Mouse (Mus musculus) liver, embryonic 11.5 days (tissue): ENCODE measurements around the gene Cdc73. TPM values are rescaled to one million over a fixed set of nuclear protein-coding genes. Genes with fewer than 3 reads are reported as not detected.

ENCODE experiments used
- ATAC-seq: fragments of 200-750 bp; cut with Nextera tagmentation; replicated peaks from 2 replicates; pipeline ENCODE4 v1.8.0; 2017; ENCODE audit warnings: moderate number of reproducible peaks, mild to moderate bottlenecking, moderate TSS enrichment, moderate library complexity; ENCODE audit not compliant: low FRiP score
- DNase-seq: peaks from one replicate; pipeline ENCODE4 v3.0.0-alpha.2; 2017; ENCODE audit warnings: low spot score
- H3K27ac ChIP-seq: fragments of 300-500 bp; sonication (generic); 2 replicates; pipeline ENCODE4 v1.5.1; 2014; ENCODE audit warnings: mild to moderate bottlenecking, low read depth, low read length, control low read depth
- H3K27me3 ChIP-seq: fragments of 300-500 bp; sonication (generic); replicated peaks from 2 replicates; pipeline ENCODE4 v1.6.1; 2014; ENCODE audit warnings: low read length, mixed read lengths; ENCODE audit not compliant: control insufficient read depth, insufficient read depth
- H3K36me3 ChIP-seq: fragments of 300-500 bp; sonication (generic); 2 replicates; pipeline ENCODE4 v1.6.1; 2014; ENCODE audit warnings: mild to moderate bottlenecking, low read length, moderate library complexity, mixed read lengths; ENCODE audit not compliant: control insufficient read depth, insufficient read depth
- H3K4me1 ChIP-seq: fragments of 300-500 bp; sonication (generic); replicated peaks from 2 replicates; pipeline ENCODE4 v1.6.1; 2014; ENCODE audit warnings: low read length, mixed read lengths; ENCODE audit not compliant: control insufficient read depth, insufficient read depth
- H3K4me2 ChIP-seq: fragments of 300-500 bp; sonication (generic); 2 replicates; pipeline ENCODE4 v1.6.1; 2014; ENCODE audit warnings: mild to moderate bottlenecking, control low read depth, moderate library complexity
- H3K4me3 ChIP-seq: fragments of 300-500 bp; sonication (generic); 2 replicates; pipeline ENCODE4 v1.5.1; 2014; ENCODE audit warnings: low read depth, low read length, control low read depth
- H3K9ac ChIP-seq: fragments of 300-500 bp; sonication (generic); 2 replicates; pipeline ENCODE4 v1.6.1; 2014; ENCODE audit warnings: low read depth, low read length, control low read depth
- H3K9me3 ChIP-seq: fragments of 300-500 bp; sonication (generic); 2 replicates; pipeline ENCODE4 v1.6.1; 2016; ENCODE audit warnings: low read length, inconsistent platforms, mixed read lengths; ENCODE audit not compliant: control insufficient read depth
- WGBS: fragments of 180-500 bp; shearing (Covaris S2); extraction: QIAGEN DNeasy Blood & Tissue Kit; methylation state at CpG from one replicate; pipeline ENCODE4 v1.1.7; 2014; 5-methylcytosine and 5-hydroxymethylcytosine counted together
- polyA plus RNA-seq: library from polyadenylated mRNA; unstranded; fragments of >200 nt; fragmentation: Nextera tagmentation; extraction: Ambion mirVana; gene quantifications from 2 replicates; pipeline ENCODE4 v1.2.1, GENCODE M21; 2014

The Cdc73 gene
- polyA plus RNA-seq, 1 experiment from 2014 or later = 15.9 TPM

DNA sequence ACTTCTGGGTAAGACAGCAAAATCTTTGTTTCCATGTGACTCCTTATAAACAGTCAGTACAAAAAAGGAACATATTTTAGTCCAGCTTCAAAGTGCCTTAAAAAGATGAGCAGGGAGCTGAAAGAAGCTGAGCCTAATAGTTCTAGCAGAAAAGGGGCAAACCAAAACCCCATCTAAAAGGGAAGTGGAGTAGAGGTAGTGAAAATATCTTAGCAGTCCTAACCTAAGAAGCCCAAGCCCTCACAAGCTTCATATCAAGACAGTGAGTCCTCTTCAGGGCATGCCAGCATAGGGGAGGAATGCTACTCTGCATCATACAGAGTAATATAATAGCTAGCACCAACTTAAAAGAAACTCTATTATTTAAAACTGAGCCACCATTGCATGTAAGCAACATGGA, 80.8 kb downstream of the Cdc73 start:
- no peak overlapping the region for H3K4me3 ChIP-seq
- H3K4me1 ChIP-seq = no peaks in the 10 kb centered on the region
- H3K9me3 ChIP-seq = no peaks in the 10 kb centered on the region
- H3K27me3 ChIP-seq = no peaks in the 10 kb centered on the region
- no peak overlapping the region for H3K27ac ChIP-seq
- H3K9ac ChIP-seq = no peak overlapping the region
- H3K4me2 ChIP-seq = no peak overlapping the region
- DNase-seq (no peak), ATAC-seq (no peak)
- H3K36me3 ChIP-seq = peaks cover 11% of the 10 kb centered on the region

DNA sequence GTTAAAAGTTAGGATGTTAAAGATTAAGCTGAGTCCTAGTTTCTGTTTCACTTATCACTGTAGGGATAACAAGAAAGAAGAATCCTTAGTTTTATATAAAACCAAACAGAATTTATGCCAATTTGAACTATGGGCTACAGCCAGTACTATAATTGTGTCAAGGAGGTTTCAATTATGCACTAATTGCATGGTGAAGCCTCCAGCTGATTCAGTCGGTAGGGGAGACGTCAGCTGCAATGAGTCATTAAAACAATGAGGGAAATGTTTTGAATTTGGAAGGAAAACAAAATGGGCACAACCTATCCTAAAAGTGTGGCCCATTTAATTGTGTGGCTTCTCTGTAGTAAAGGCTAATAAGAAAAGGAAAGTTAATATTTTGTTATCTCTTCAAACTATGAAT, 82.9 kb downstream of the Cdc73 start:
- DNase-seq (no peak), ATAC-seq (no peak)
- no peak overlapping the region for H3K9ac ChIP-seq
- H3K27me3 ChIP-seq = no peaks in the 10 kb centered on the region
- H3K27ac ChIP-seq = no peak overlapping the region
- 83% methylated on average over 2 of the region's 2 CpGs for WGBS
- no peak overlapping the region for H3K4me2 ChIP-seq
- H3K4me1 ChIP-seq = no peaks in the 10 kb centered on the region
- no peaks in the 10 kb centered on the region for H3K9me3 ChIP-seq
- H3K36me3 ChIP-seq = peaks cover 9% of the 10 kb centered on the region
- no peak overlapping the region for H3K4me3 ChIP-seq

DNA sequence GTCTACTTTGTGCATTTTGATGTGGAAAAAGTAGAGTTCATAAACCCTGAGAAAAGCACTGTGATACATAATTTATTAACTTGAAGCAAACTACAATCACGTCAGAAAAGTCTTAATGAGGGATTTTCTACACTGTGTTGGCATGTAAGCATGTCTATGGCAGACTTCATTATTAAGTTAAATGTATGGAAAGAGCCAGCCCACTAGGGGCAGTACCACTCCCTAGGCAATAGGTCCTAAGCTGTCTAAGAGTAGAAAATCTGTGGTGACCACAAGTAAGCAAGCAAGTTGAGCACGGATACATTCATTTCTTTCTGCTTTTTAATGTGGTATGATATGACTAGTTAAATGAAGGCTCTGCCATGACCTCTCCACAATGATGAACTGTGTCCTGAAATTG, 89.8 kb downstream of the Cdc73 start:
- H3K9ac ChIP-seq = no peak overlapping the region
- no peak overlapping the region for H3K27ac ChIP-seq
- no peak for DNase-seq
- no peaks in the 10 kb centered on the region for H3K4me1 ChIP-seq
- no peak overlapping the region for H3K4me2 ChIP-seq
- ATAC-seq = no peak
- no peak overlapping the region for H3K4me3 ChIP-seq
- H3K9me3 ChIP-seq = no peaks in the 10 kb centered on the region
- 88% methylated on average over 2 of the region's 2 CpGs for WGBS
- H3K27me3 ChIP-seq = no peaks in the 10 kb centered on the region
- H3K36me3 ChIP-seq = peaks cover 13% of the 10 kb centered on the region

DNA sequence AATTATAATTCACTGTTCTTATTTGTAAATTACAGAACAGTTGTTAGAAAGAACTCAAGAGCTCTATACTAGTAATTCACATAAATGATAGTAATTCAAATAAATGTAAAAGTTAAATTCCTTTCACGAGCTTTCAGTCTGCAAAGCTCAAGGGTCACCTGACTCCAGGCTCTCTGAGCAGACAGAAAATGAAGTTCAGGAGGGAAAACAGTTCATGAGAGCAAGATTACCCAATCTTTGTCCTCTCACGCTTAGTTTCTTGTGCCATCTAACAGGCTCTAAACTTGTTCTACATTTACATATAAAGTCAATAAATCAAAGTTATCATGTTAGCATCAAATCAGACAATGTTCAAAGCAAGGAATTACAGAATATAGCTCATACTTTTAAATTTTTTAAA, 93.8 kb downstream of the Cdc73 start:
- ATAC-seq = no peak
- Histone ChIP-seq H3K4me1 (no peaks in the 10 kb centered on the region), H3K4me2 (no peak overlapping the region), H3K9ac (no peak overlapping the region), H3K9me3 (no peaks in the 10 kb centered on the region), H3K27ac (no peak overlapping the region), H3K27me3 (no peaks in the 10 kb centered on the region), H3K36me3 (peaks cover 6% of the 10 kb centered on the region; the same call in 1 of the 2 replicates), H3K4me3 (no peak overlapping the region)
- 80% methylated on average over 2 of the region's 2 CpGs for WGBS
- DNase-seq = no peak

DNA sequence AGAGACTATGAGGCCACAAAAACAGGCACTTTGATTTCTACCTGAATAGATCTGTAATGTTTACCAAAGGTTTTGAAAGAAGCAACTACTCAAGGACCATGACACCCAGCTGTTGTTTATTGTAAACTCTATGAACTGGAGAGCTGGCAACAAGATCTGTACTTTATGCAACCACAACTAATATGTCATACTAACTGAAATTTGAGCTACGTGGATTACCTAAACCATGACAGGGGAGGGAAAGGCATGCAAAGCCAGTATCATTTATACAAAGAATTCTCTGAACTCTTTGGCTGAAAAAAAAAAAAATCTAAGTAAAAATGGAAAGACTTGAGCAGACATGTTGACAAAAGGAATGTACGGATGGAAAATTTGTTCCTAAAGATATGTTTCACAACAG, 105.8 kb downstream of the Cdc73 start:
- no peaks in the 10 kb centered on the region for H3K9me3 ChIP-seq
- ATAC-seq (no peak), DNase-seq (no peak)
- H3K4me2 ChIP-seq = no peak overlapping the region
- no peaks in the 10 kb centered on the region for H3K4me1 ChIP-seq
- H3K4me3 ChIP-seq = no peak overlapping the region
- 92% methylated on average over 2 of the region's 2 CpGs for WGBS
- H3K27me3 ChIP-seq = no peaks in the 10 kb centered on the region
- H3K9ac ChIP-seq = no peak overlapping the region
- H3K36me3 ChIP-seq = no peaks in the 10 kb centered on the region
- H3K27ac ChIP-seq = no peak overlapping the region

DNA sequence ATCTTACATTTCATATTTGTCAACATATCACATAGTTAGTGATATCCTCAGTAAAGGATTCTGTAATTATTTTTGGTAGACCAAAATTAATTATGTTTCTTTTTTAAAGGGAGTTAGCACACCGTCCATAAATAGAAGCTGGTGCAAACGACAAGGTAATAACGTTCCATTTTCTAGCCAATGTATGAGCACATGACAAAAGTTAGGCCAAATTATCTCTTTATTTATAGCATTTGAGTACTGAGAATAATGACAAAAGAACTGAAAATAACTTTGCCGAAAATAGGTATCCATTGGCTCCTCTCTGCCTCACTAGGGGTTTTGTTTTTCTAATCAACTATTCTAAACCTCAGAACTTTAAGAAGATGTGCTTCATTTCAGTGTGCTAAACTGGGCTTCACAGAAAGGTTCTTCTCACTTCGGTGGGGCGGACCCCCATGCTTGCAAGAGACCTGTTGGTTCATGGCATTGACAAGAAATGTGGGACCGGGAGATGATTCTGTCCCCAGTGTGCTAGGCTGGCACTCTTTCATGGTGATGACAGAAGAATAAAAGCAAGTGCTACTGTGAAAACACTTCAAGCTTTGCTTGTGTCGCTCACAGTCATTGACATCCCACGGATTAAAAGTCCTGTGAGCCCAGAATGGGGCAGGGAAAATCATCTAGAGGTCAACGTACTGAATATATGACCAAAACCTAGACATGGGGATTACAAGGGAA, 125.7 kb downstream of the Cdc73 start:
- Histone ChIP-seq H3K9ac (no peak overlapping the region), H3K36me3 (no peaks in the 10 kb centered on the region), H3K4me3 (no peak overlapping the region), H3K4me1 (no peaks in the 10 kb centered on the region), H3K4me2 (no peak overlapping the region), H3K9me3 (no peaks in the 10 kb centered on the region), H3K27me3 (no peaks in the 10 kb centered on the region), H3K27ac (no peak overlapping the region)
- DNase-seq (no peak), ATAC-seq (no peak)
- 78% methylated on average over 10 of the region's 10 CpGs for WGBS

DNA sequence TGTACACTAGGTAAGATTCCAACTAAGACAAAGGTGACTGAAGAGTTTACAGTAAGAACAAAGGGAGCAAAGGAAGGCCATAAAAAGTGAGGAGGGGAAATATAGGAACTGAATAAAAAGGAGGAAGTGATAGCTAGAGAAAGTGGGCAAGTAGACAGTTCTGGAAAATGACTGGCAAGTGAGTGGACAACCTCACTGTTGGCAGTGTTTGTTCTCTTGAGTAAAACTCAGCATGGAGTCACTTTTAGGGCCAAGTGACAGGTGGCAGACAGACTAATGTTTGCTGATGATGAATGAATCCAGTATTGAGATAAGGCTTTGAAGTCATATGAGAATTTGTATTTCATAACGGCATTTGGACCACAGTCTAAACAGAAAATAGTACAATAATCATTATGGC, 144.5 kb downstream of the Cdc73 start:
- H3K9me3 ChIP-seq = no peaks in the 10 kb centered on the region
- 69% methylated on average over 1 of the region's 1 CpGs for WGBS
- H3K27me3 ChIP-seq = no peaks in the 10 kb centered on the region
- DNase-seq (no peak), ATAC-seq (no peak)
- no peak overlapping the region for H3K9ac ChIP-seq
- H3K4me1 ChIP-seq = no peaks in the 10 kb centered on the region
- no peak overlapping the region for H3K4me3 ChIP-seq
- no peak overlapping the region for H3K27ac ChIP-seq
- H3K4me2 ChIP-seq = no peak overlapping the region
- H3K36me3 ChIP-seq = no peaks in the 10 kb centered on the region

DNA sequence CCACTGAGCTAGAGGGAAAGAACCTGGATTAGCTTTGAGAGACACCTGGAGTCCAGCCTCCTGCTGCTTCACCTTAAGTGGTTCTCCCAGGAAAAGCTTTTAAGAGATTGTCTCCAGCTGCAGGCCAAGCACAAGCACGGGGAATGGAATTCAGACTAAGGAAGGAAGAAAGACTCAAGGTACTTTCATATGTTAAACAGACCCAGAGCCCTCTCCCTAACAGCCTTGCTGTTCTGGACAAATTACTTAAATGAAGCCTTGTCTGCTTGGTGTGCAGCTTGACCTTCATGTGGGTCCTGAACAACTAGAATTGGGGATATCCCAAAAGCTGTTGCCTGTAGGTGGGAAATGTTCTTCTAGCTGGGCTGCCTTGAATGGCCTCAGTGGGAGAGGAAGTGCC, 147.2 kb downstream of the Cdc73 start:
- no peak overlapping the region for H3K9ac ChIP-seq
- ATAC-seq = no peak
- H3K4me2 ChIP-seq = no peak overlapping the region
- no peak overlapping the region for H3K4me3 ChIP-seq
- H3K4me1 ChIP-seq = no peaks in the 10 kb centered on the region
- H3K9me3 ChIP-seq = no peaks in the 10 kb centered on the region
- H3K27ac ChIP-seq = no peak overlapping the region
- H3K36me3 ChIP-seq = no peaks in the 10 kb centered on the region
- no peak for DNase-seq
- no peaks in the 10 kb centered on the region for H3K27me3 ChIP-seq
- WGBS = 15% methylated on average over 1 of the region's 1 CpGs

DNA sequence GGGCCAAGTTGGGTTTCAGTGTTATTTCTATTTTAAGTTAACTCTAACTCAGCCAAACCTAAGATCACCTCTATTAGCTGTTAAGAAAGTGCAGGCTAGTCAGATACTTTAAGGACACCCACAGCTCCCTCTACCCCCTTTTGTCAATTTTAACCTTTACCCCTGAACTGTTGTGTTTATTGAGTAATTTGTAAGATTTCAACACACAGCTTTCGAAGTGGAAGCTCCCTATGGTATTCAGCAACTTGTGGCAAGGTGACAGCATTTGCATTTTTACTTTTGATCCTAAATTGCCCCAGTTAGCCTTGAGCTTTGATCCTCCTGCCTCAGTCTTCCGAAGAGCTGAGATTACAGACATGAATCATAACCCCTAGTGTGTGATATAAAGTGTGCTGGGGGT, 148.1 kb downstream of the Cdc73 start:
- no peaks in the 10 kb centered on the region for H3K4me1 ChIP-seq
- no peaks in the 10 kb centered on the region for H3K9me3 ChIP-seq
- H3K36me3 ChIP-seq = no peaks in the 10 kb centered on the region
- H3K4me2 ChIP-seq = no peak overlapping the region
- ATAC-seq (no peak), DNase-seq (no peak)
- no peaks in the 10 kb centered on the region for H3K27me3 ChIP-seq
- H3K27ac ChIP-seq = no peak overlapping the region
- no peak overlapping the region for H3K4me3 ChIP-seq
- no peak overlapping the region for H3K9ac ChIP-seq
- 39% methylated on average over 2 of the region's 2 CpGs for WGBS
